ENCODE assay signal across 8 mouse cellular contexts in the genomic region with DNA sequence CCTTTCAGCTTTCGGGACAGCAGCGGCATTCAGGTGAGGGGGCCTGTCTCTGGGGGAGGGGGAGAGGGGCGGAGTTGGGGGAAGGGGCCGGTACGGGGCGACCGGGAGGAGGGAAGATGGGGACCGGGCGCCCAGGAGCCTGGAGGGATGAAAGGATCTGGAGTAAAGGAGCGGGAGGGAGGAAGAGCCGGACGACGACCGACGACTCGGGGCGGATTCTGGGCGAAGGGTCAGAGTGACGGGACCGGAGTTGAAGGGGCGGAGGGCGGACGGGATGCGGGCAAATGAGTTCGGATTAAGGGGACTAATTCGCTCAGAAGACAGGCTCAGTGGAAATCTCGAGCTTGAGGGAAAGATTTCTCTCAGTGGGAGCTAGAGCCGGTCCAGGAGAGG. TPM values are rescaled to one million over a fixed set of nuclear protein-coding genes. Genes with fewer than 3 reads are reported as not detected.
DNase-seq lines count a peak whose midpoint lies in the region; ATAC-seq and TF ChIP-seq lines count a peak whose summit lies in the region.

No protein-coding gene starts in this region.

- under 1% methylated on average over 28 of the region's 28 CpGs for WGBS in heart, embryonic 12.5 days
- under 1% methylated on average over 28 of the region's 28 CpGs for WGBS in forebrain, embryonic 10.5 days
- under 1% methylated on average over 28 of the region's 28 CpGs for WGBS in liver, embryonic 12.5 days (ENCODE audit: insufficient replicate concordance)
- WGBS in neural tube, embryonic 14.5 days, result 0% methylated on average over 28 of the region's 28 CpGs

- H3K4me1 ChIP-seq in heart, embryonic 12.5 days (replicated peaks), result peaks cover 20% of the 10 kb centered on the region
- H3K4me1 ChIP-seq in E14TG2a.4 (replicated peaks; ENCODE audit: low read depth, low read length), result peaks cover 38% of the 10 kb centered on the region
- H3K4me1 ChIP-seq in forebrain, embryonic 10.5 days, result peaks cover 19% of the 10 kb centered on the region
- H3K4me1 ChIP-seq in liver, embryonic 12.5 days, result peaks cover 44% of the 10 kb centered on the region
- H3K4me1 ChIP-seq in neural tube, embryonic 14.5 days (ENCODE audit: control insufficient read depth, insufficient read depth, low read length), result peaks cover 7% of the 10 kb centered on the region

- no peaks in the 10 kb centered on the region for H3K27me3 ChIP-seq in heart, embryonic 12.5 days (replicated peaks)
- H3K27me3 ChIP-seq in E14TG2a.4 (ENCODE audit: insufficient read depth, low read length), result no peaks in the 10 kb centered on the region
- H3K27me3 ChIP-seq in forebrain, embryonic 10.5 days (ENCODE audit: poor library complexity, severe bottlenecking), result no peaks in the 10 kb centered on the region
- H3K27me3 ChIP-seq in liver, embryonic 12.5 days (replicated peaks), result no peaks in the 10 kb centered on the region
- H3K27me3 ChIP-seq in neural tube, embryonic 14.5 days (ENCODE audit: control insufficient read depth, insufficient read depth, low read length), result no peaks in the 10 kb centered on the region

- no peak for DNase-seq in heart, postnatal 25 days (ENCODE audit: low spot score)
- DNase-seq in forebrain, embryonic 10.5 days (ENCODE audit: extremely low spot score, low spot score), result no peak
- DNase-seq in left cerebral cortex, postnatal 14 days (ENCODE audit: low spot score in 2 of 2), result no peak
- no peak for DNase-seq in left cerebral cortex, adult 18-20 months (ENCODE audit: low spot score in 2 of 2)

- TF ChIP-seq CTCF in E14TG2a.4 (conservative IDR thresholded peaks at IDR 0.05; ENCODE audit: low read length), result no peak

- intact Hi-C loops in heart, postnatal 25 days (cut with DNase I), result loop anchor here (2.0 kb wide), 1 partner anchor 34 kb away; a partner anchor contains a TSS
- intact Hi-C loops in left cerebral cortex, postnatal 14 days (cut with DNase I), result no loop called here

- peaks cover 9% of the 10 kb centered on the region; the same call in 1 of the 2 replicates for H3K36me3 ChIP-seq in heart, embryonic 12.5 days
- H3K36me3 ChIP-seq in E14TG2a.4 (ENCODE audit: insufficient read depth, low read length), result 0 out of 2 replicates have a peak, but pooled peaks cover 4% of the 10 kb centered on the region
- peaks cover 33% of the 10 kb centered on the region for H3K36me3 ChIP-seq in forebrain, embryonic 10.5 days (replicated peaks)
- H3K36me3 ChIP-seq in liver, embryonic 12.5 days, result peaks cover 8% of the 10 kb centered on the region
- no peaks in the 10 kb centered on the region for H3K36me3 ChIP-seq in neural tube, embryonic 14.5 days (ENCODE audit: control insufficient read depth, insufficient read depth, low read length)

- peak; percentile 75 for ATAC-seq in heart, embryonic 12.5 days (ENCODE audit: insufficient number of reproducible peaks, low FRiP score)
- peak; percentile 59 for ATAC-seq in liver, embryonic 12.5 days
- ATAC-seq in neural tube, embryonic 14.5 days (ENCODE audit: low read depth), result peak; percentile 83

- H3K27ac ChIP-seq in heart, embryonic 12.5 days (ENCODE audit: poor library complexity, severe bottlenecking), result peak overlapping the region; percentile 97
- H3K27ac ChIP-seq in forebrain, embryonic 10.5 days, result peak overlapping the region; percentile 95
- H3K27ac ChIP-seq in liver, embryonic 12.5 days, result peak overlapping the region; percentile 88
- peak overlapping the region; percentile 96 for H3K27ac ChIP-seq in neural tube, embryonic 14.5 days (ENCODE audit: low read depth, low read length)

- no peaks in the 10 kb centered on the region for H3K9me3 ChIP-seq in heart, embryonic 12.5 days (replicated peaks)
- H3K9me3 ChIP-seq in E14TG2a.4 (ENCODE audit: low read length), result no peaks in the 10 kb centered on the region
- H3K9me3 ChIP-seq in forebrain, embryonic 10.5 days, result no peaks in the 10 kb centered on the region; the same call in 1 of the 2 replicates
- no peaks in the 10 kb centered on the region for H3K9me3 ChIP-seq in liver, embryonic 12.5 days (replicated peaks)
- H3K9me3 ChIP-seq in neural tube, embryonic 14.5 days (ENCODE audit: control insufficient read depth, low read length), result no peaks in the 10 kb centered on the region

- H3K9ac ChIP-seq in heart, embryonic 12.5 days, result peak overlapping the region; percentile 95
- H3K9ac ChIP-seq in liver, embryonic 12.5 days, result peak overlapping the region; percentile 96
- H3K9ac ChIP-seq in neural tube, embryonic 14.5 days (replicated peaks; ENCODE audit: low read depth, low read length), result peak overlapping the region; percentile 84

- peak overlapping the region; percentile 86 for H3K4me3 ChIP-seq in heart, embryonic 12.5 days
- H3K4me3 ChIP-seq in E14TG2a.4 (replicated peaks; ENCODE audit: low read length), result peak overlapping the region; percentile 87
- H3K4me3 ChIP-seq in forebrain, embryonic 10.5 days, result peak overlapping the region; percentile 86
- peak overlapping the region; percentile 91 for H3K4me3 ChIP-seq in liver, embryonic 12.5 days
- peak overlapping the region; percentile 76 for H3K4me3 ChIP-seq in neural tube, embryonic 14.5 days (ENCODE audit: low read depth, low read length)

- H3K4me2 ChIP-seq in heart, embryonic 12.5 days, result peak overlapping the region; percentile 82
- peak overlapping the region; percentile 82 for H3K4me2 ChIP-seq in liver, embryonic 12.5 days
- peak overlapping the region; percentile 70 for H3K4me2 ChIP-seq in neural tube, embryonic 14.5 days (ENCODE audit: low read depth, low read length)

RNA-seq across cellular contexts. Expression of a gene that starts 0.4 kb away (rescaled TPM):
- 53.3 and 55.9 TPM in 2 replicates for polyA plus RNA-seq in heart, embryonic 12.5 days (2016; fragmentation: Nextera tagmentation; extraction: Ambion mirVana)
- total RNA-seq in heart, postnatal 25 days (2021), result 10 to 100 TPM; 33.9 to 35.9 TPM
- polyA plus RNA-seq in forebrain, embryonic 10.5 days (2016; fragmentation: Nextera tagmentation; extraction: Ambion mirVana), result 65.7 and 66.5 TPM in 2 replicates
- polyA plus RNA-seq in liver, embryonic 12.5 days (2016; fragmentation: Nextera tagmentation; extraction: Ambion mirVana), result 28.3 and 28.5 TPM in 2 replicates
- 66.8 and 76.3 TPM in 2 replicates for polyA plus RNA-seq in neural tube, embryonic 14.5 days (2014; fragmentation: Nextera tagmentation; extraction: Ambion mirVana)
- 10 to 100 TPM; 42.1 to 45.7 TPM for total RNA-seq in left cerebral cortex, postnatal 14 days (2021)
- 10 to 100 TPM; 48.3 to 57.9 TPM for total RNA-seq in left cerebral cortex, adult 18-20 months (2021)

RNA-seq across cellular contexts. Expression of a gene that starts 34.5 kb away (rescaled TPM):
- 47.0 and 47.3 TPM in 2 replicates for polyA plus RNA-seq in heart, embryonic 12.5 days (2016; fragmentation: Nextera tagmentation; extraction: Ambion mirVana)
- total RNA-seq in heart, postnatal 25 days (2021), result 10 to 100 TPM; 42.2 to 45.5 TPM
- polyA plus RNA-seq in forebrain, embryonic 10.5 days (2016; fragmentation: Nextera tagmentation; extraction: Ambion mirVana), result 60.7 and 62.5 TPM in 2 replicates
- polyA plus RNA-seq in liver, embryonic 12.5 days (2016; fragmentation: Nextera tagmentation; extraction: Ambion mirVana), result 61.4 and 64.5 TPM in 2 replicates
- polyA plus RNA-seq in neural tube, embryonic 14.5 days (2014; fragmentation: Nextera tagmentation; extraction: Ambion mirVana), result 57.4 and 67.5 TPM in 2 replicates
- total RNA-seq in left cerebral cortex, postnatal 14 days (2021), result 10 to 100 TPM; 52.7 to 55.3 TPM
- 10 to 100 TPM; 40.4 to 45.5 TPM for total RNA-seq in left cerebral cortex, adult 18-20 months (2021)
